Mouse (Mus musculus) limb, embryonic 12.5 days (tissue): ENCODE measurements around the gene Aplp2. TPM values are rescaled to one million over a fixed set of nuclear protein-coding genes. Genes with fewer than 3 reads are reported as not detected.

Experiments used
- ATAC-seq: fragments of 200-750 bp; cut with Nextera tagmentation; 2 replicates; pipeline ENCODE4 v1.8.0; 2017; ENCODE audit warnings: low read depth, moderate TSS enrichment; ENCODE audit not compliant: insufficient number of reproducible peaks, insufficient read depth, low FRiP score, low TSS enrichment
- H3K27ac ChIP-seq: fragments of 300-500 bp; sonication (generic); 2 replicates; pipeline ENCODE4 v1.5.1; 2016; ENCODE audit warnings: mild to moderate bottlenecking, moderate library complexity
- H3K27me3 ChIP-seq: fragments of 300-500 bp; sonication (generic); 2 replicates; pipeline ENCODE4 v1.6.1; 2016; ENCODE audit warnings: mild to moderate bottlenecking, moderate library complexity
- H3K36me3 ChIP-seq: fragments of 300-500 bp; sonication (generic); 2 replicates; pipeline ENCODE4 v1.6.1; 2016; ENCODE audit warnings: mild to moderate bottlenecking, moderate library complexity
- H3K4me1 ChIP-seq: fragments of 300-500 bp; sonication (generic); replicated peaks from 2 replicates; pipeline ENCODE4 v1.6.1; 2016
- H3K4me2 ChIP-seq: fragments of 300-500 bp; sonication (generic); 2 replicates; pipeline ENCODE4 v1.6.1; 2016; ENCODE audit warnings: mild to moderate bottlenecking, moderate library complexity
- H3K4me3 ChIP-seq: fragments of 300-500 bp; sonication (generic); replicated peaks from 2 replicates; pipeline ENCODE4 v1.5.1; 2016; ENCODE audit warnings: mild to moderate bottlenecking
- H3K9ac ChIP-seq: fragments of 300-500 bp; sonication (generic); replicated peaks from 2 replicates; pipeline ENCODE4 v1.6.1; 2016; ENCODE audit warnings: mild to moderate bottlenecking, moderate library complexity
- H3K9me3 ChIP-seq: fragments of 300-500 bp; sonication (generic); 2 replicates; pipeline ENCODE4 v1.6.1; 2016; ENCODE audit warnings: mild to moderate bottlenecking, moderate library complexity
- WGBS: fragments of 180-500 bp; shearing (Covaris S2); methylation state at CpG from one replicate; pipeline ENCODE4 v1.1.7; 2016; 5-methylcytosine and 5-hydroxymethylcytosine counted together
- polyA plus RNA-seq: library from polyadenylated mRNA; unstranded; fragments of >200 nt; fragmentation: Nextera tagmentation; extraction: Ambion mirVana; gene quantifications from 2 replicates; pipeline ENCODE4 v1.2.1, GENCODE M21; 2016

Aplp2 gene
- polyA plus RNA-seq, 1 experiment from 2014 or later = 164 TPM

- Histone ChIP-seq H3K4me2 (no peak overlapping the region), H3K36me3 (peaks cover 8% of the 10 kb centered on the region), H3K27me3 (no peaks in the 10 kb centered on the region), H3K4me3 (no peak overlapping the region), H3K4me1 (peaks cover 10% of the 10 kb centered on the region), H3K9ac (no peak overlapping the region), H3K9me3 (no peaks in the 10 kb centered on the region), H3K27ac (no peak overlapping the region)
- ATAC-seq = no peak
- WGBS = 91% methylated on average over 3 of the region's 3 CpGs
Measured at GRCm38 (mm10) chr9:31198614-31199013, 13.0 kb downstream of the Aplp2 start.

GRCm38 (mm10) chr9:31197782-31198181 lies 13.8 kb downstream of the Aplp2 start:
- peaks cover 8% of the 10 kb centered on the region; the same call in 1 of the 2 replicates for H3K4me1 ChIP-seq
- no peak for ATAC-seq
- no peak overlapping the region for H3K9ac ChIP-seq
- H3K27ac ChIP-seq = no peak overlapping the region
- peaks cover 15% of the 10 kb centered on the region for H3K36me3 ChIP-seq
- no peak overlapping the region for H3K4me3 ChIP-seq
- H3K4me2 ChIP-seq = no peak overlapping the region
- WGBS = 90% methylated on average over 7 of the region's 7 CpGs
- H3K27me3 ChIP-seq = no peaks in the 10 kb centered on the region
- no peaks in the 10 kb centered on the region for H3K9me3 ChIP-seq

- Histone ChIP-seq H3K27me3 (no peaks in the 10 kb centered on the region), H3K4me3 (no peak overlapping the region), H3K36me3 (peaks cover 15% of the 10 kb centered on the region), H3K4me2 (no peak overlapping the region), H3K27ac (no peak overlapping the region), H3K9ac (no peak overlapping the region), H3K9me3 (no peaks in the 10 kb centered on the region), H3K4me1 (peaks cover 10% of the 10 kb centered on the region)
- no peak for ATAC-seq
Measured at GRCm38 (mm10) chr9:31196742-31197141, 14.9 kb downstream of the Aplp2 start.

GRCm38 (mm10) chr9:31195573-31195972 lies 16.0 kb downstream of the Aplp2 start:
- H3K4me3 ChIP-seq = no peak overlapping the region
- H3K4me2 ChIP-seq = no peak overlapping the region
- no peaks in the 10 kb centered on the region for H3K27me3 ChIP-seq
- H3K9ac ChIP-seq = no peak overlapping the region
- peaks cover 15% of the 10 kb centered on the region for H3K36me3 ChIP-seq
- no peak for ATAC-seq
- H3K9me3 ChIP-seq = no peaks in the 10 kb centered on the region
- H3K4me1 ChIP-seq = peaks cover 14% of the 10 kb centered on the region
- 100% methylated on average over 1 of the region's 1 CpGs for whole genome bisulfite sequencing
- no peak overlapping the region for H3K27ac ChIP-seq

GRCm38 (mm10) chr9:31192378-31192777 lies 19.2 kb downstream of the Aplp2 start:
- no peaks in the 10 kb centered on the region for H3K9me3 ChIP-seq
- no peak overlapping the region for H3K9ac ChIP-seq
- H3K27ac ChIP-seq = no peak overlapping the region
- 91% methylated on average over 7 of the region's 7 CpGs for WGBS
- ATAC-seq = no peak
- no peaks in the 10 kb centered on the region for H3K27me3 ChIP-seq
- peaks cover 15% of the 10 kb centered on the region for H3K36me3 ChIP-seq
- H3K4me2 ChIP-seq = no peak overlapping the region
- H3K4me3 ChIP-seq = no peak overlapping the region
- H3K4me1 ChIP-seq = peaks cover 12% of the 10 kb centered on the region; the same call in 1 of the 2 replicates

- Histone ChIP-seq H3K4me2 (no peak overlapping the region), H3K4me1 (peaks cover 12% of the 10 kb centered on the region; the same call in 1 of the 2 replicates), H3K27me3 (no peaks in the 10 kb centered on the region), H3K4me3 (no peak overlapping the region), H3K9me3 (no peaks in the 10 kb centered on the region), H3K36me3 (peaks cover 15% of the 10 kb centered on the region), H3K27ac (no peak overlapping the region), H3K9ac (no peak overlapping the region)
- 60% methylated on average over 7 of the region's 7 CpGs for WGBS
- no peak for ATAC-seq
Measured at GRCm38 (mm10) chr9:31191543-31191942, 20.1 kb downstream of the Aplp2 start.

- H3K27me3 ChIP-seq = no peaks in the 10 kb centered on the region
- H3K4me1 ChIP-seq = peaks cover 12% of the 10 kb centered on the region; the same call in 1 of the 2 replicates
- H3K9ac ChIP-seq = no peak overlapping the region
- H3K27ac ChIP-seq = no peak overlapping the region
- no peak overlapping the region for H3K4me2 ChIP-seq
- H3K9me3 ChIP-seq = no peaks in the 10 kb centered on the region
- peaks cover 12% of the 10 kb centered on the region for H3K36me3 ChIP-seq
- H3K4me3 ChIP-seq = no peak overlapping the region
- WGBS = 72% methylated on average over 2 of the region's 2 CpGs
- no peak for ATAC-seq
Measured at GRCm38 (mm10) chr9:31189194-31189593, 22.4 kb downstream of the Aplp2 start.

GRCm38 (mm10) chr9:31184439-31184838 lies 27.2 kb downstream of the Aplp2 start:
- no peak overlapping the region for H3K4me2 ChIP-seq
- H3K4me3 ChIP-seq = no peak overlapping the region
- H3K9ac ChIP-seq = no peak overlapping the region
- no peaks in the 10 kb centered on the region for H3K36me3 ChIP-seq
- ATAC-seq = no peak
- no peak overlapping the region for H3K27ac ChIP-seq
- 95% methylated on average over 5 of the region's 5 CpGs for WGBS
- no peaks in the 10 kb centered on the region for H3K9me3 ChIP-seq
- H3K27me3 ChIP-seq = no peaks in the 10 kb centered on the region
- H3K4me1 ChIP-seq = peaks cover 15% of the 10 kb centered on the region

- no peaks in the 10 kb centered on the region for H3K36me3 ChIP-seq
- H3K4me2 ChIP-seq = no peak overlapping the region
- H3K4me1 ChIP-seq = peaks cover 15% of the 10 kb centered on the region
- H3K27me3 ChIP-seq = no peaks in the 10 kb centered on the region
- 83% methylated on average over 4 of the region's 4 CpGs for WGBS
- H3K9me3 ChIP-seq = no peaks in the 10 kb centered on the region
- no peak overlapping the region for H3K9ac ChIP-seq
- no peak for ATAC-seq
- no peak overlapping the region for H3K4me3 ChIP-seq
- no peak overlapping the region for H3K27ac ChIP-seq
Measured at GRCm38 (mm10) chr9:31183061-31183460, 28.6 kb downstream of the Aplp2 start.

- peaks cover 11% of the 10 kb centered on the region for H3K36me3 ChIP-seq
- H3K4me2 ChIP-seq = no peak overlapping the region
- ATAC-seq = no peak
- no peak overlapping the region for H3K9ac ChIP-seq
- H3K4me3 ChIP-seq = no peak overlapping the region
- peaks cover 15% of the 10 kb centered on the region for H3K4me1 ChIP-seq
- no peaks in the 10 kb centered on the region for H3K9me3 ChIP-seq
- no peak overlapping the region for H3K27ac ChIP-seq
- 43% methylated on average over 10 of the region's 10 CpGs for WGBS
- H3K27me3 ChIP-seq = no peaks in the 10 kb centered on the region
Measured at GRCm38 (mm10) chr9:31181291-31182085, 30.1 kb downstream of the Aplp2 start.

GRCm38 (mm10) chr9:31177692-31178091 lies 33.9 kb downstream of the Aplp2 start:
- Histone ChIP-seq H3K4me1 (peaks cover 15% of the 10 kb centered on the region), H3K36me3 (peaks cover 38% of the 10 kb centered on the region), H3K27me3 (no peaks in the 10 kb centered on the region), H3K9ac (no peak overlapping the region), H3K4me3 (no peak overlapping the region), H3K27ac (no peak overlapping the region), H3K9me3 (no peaks in the 10 kb centered on the region), H3K4me2 (no peak overlapping the region)
- 88% methylated on average over 6 of the region's 6 CpGs for WGBS
- no peak for ATAC-seq
